Mouse (Mus musculus) limb, embryonic 12.5 days (tissue): ENCODE results near the gene Tnnt2. TPM values are rescaled to one million over a fixed set of nuclear protein-coding genes. Genes with fewer than 3 reads are reported as not detected.
A peak's percentile ranks its signal among the peaks of the same experiment; 100 is the strongest.

Source experiments
- ATAC-seq: fragments of 200-750 bp; cut with Nextera tagmentation; 2 replicates; pipeline ENCODE4 v1.8.0; 2017; ENCODE audit warnings: low read depth, moderate TSS enrichment; ENCODE audit not compliant: insufficient number of reproducible peaks, insufficient read depth, low FRiP score, low TSS enrichment
- H3K27ac ChIP-seq: fragments of 300-500 bp; sonication (generic); 2 replicates; pipeline ENCODE4 v1.5.1; 2016; ENCODE audit warnings: mild to moderate bottlenecking, moderate library complexity
- H3K27me3 ChIP-seq: fragments of 300-500 bp; sonication (generic); 2 replicates; pipeline ENCODE4 v1.6.1; 2016; ENCODE audit warnings: mild to moderate bottlenecking, moderate library complexity
- H3K36me3 ChIP-seq: fragments of 300-500 bp; sonication (generic); 2 replicates; pipeline ENCODE4 v1.6.1; 2016; ENCODE audit warnings: mild to moderate bottlenecking, moderate library complexity
- H3K4me1 ChIP-seq: fragments of 300-500 bp; sonication (generic); replicated peaks from 2 replicates; pipeline ENCODE4 v1.6.1; 2016
- H3K4me2 ChIP-seq: fragments of 300-500 bp; sonication (generic); 2 replicates; pipeline ENCODE4 v1.6.1; 2016; ENCODE audit warnings: mild to moderate bottlenecking, moderate library complexity
- H3K4me3 ChIP-seq: fragments of 300-500 bp; sonication (generic); replicated peaks from 2 replicates; pipeline ENCODE4 v1.5.1; 2016; ENCODE audit warnings: mild to moderate bottlenecking
- H3K9ac ChIP-seq: fragments of 300-500 bp; sonication (generic); replicated peaks from 2 replicates; pipeline ENCODE4 v1.6.1; 2016; ENCODE audit warnings: mild to moderate bottlenecking, moderate library complexity
- H3K9me3 ChIP-seq: fragments of 300-500 bp; sonication (generic); 2 replicates; pipeline ENCODE4 v1.6.1; 2016; ENCODE audit warnings: mild to moderate bottlenecking, moderate library complexity
- WGBS: fragments of 180-500 bp; shearing (Covaris S2); methylation state at CpG from one replicate; pipeline ENCODE4 v1.1.7; 2016; 5-methylcytosine and 5-hydroxymethylcytosine counted together
- polyA plus RNA-seq: library from polyadenylated mRNA; unstranded; fragments of >200 nt; fragmentation: Nextera tagmentation; extraction: Ambion mirVana; gene quantifications from 2 replicates; pipeline ENCODE4 v1.2.1, GENCODE M21; 2016

Gene Tnnt2
- polyA plus RNA-seq, result 36.0 and 40.6 TPM in 2 replicates

- no peak for ATAC-seq
These were observed at the start of gene Tnnt2 for GRCm38 (mm10) chr1:135835716-135836483. Tnnt2 (plus strand) TSS chr1:135836354.

GRCm38 (mm10) chr1:135787799-135788198 lies 48.4 kb upstream of the Tnnt2 start:
- H3K27ac ChIP-seq, result no peak overlapping the region
- no peaks in the 10 kb centered on the region for H3K36me3 ChIP-seq
- H3K9ac ChIP-seq, result no peak overlapping the region
- ATAC-seq, result no peak
- H3K4me3 ChIP-seq, result no peak overlapping the region
- peaks cover 4% of the 10 kb centered on the region for H3K27me3 ChIP-seq
- H3K4me1 ChIP-seq, result no peaks in the 10 kb centered on the region
- H3K9me3 ChIP-seq, result no peaks in the 10 kb centered on the region
- 49% methylated on average over 3 of the region's 3 CpGs for WGBS
- no peak overlapping the region for H3K4me2 ChIP-seq

More at GRCm38 (mm10) chr1:135835716-135836483, at the start of gene Tnnt2:
- no peaks in the 10 kb centered on the region for H3K36me3 ChIP-seq
- no peaks in the 10 kb centered on the region for H3K9me3 ChIP-seq
- WGBS, result 38% methylated on average over 9 of the region's 9 CpGs
- 0 out of 2 replicates have a peak within 1 kb of the TSS, but pooled peaks have one; percentile 35 for H3K27ac ChIP-seq
- H3K4me2 ChIP-seq, result no peak within 1 kb of the TSS
- peaks cover 29% of the 10 kb centered on the region for H3K4me1 ChIP-seq
- no peak within 1 kb of the TSS for H3K4me3 ChIP-seq
- no peak within 1 kb of the TSS for H3K9ac ChIP-seq
- no peaks in the 10 kb centered on the region for H3K27me3 ChIP-seq

GRCm38 (mm10) chr1:135788708-135789107 lies 47.4 kb upstream of the Tnnt2 start:
- H3K4me2 ChIP-seq, result 0 out of 2 replicates have a peak overlapping the region, but pooled peaks have one; percentile 27
- 31% methylated on average over 10 of the region's 10 CpGs for WGBS
- ATAC-seq, result no peak
- H3K36me3 ChIP-seq, result no peaks in the 10 kb centered on the region
- peaks cover 4% of the 10 kb centered on the region for H3K4me1 ChIP-seq
- H3K27me3 ChIP-seq, result peaks cover 13% of the 10 kb centered on the region
- H3K9ac ChIP-seq, result no peak overlapping the region
- no peaks in the 10 kb centered on the region for H3K9me3 ChIP-seq
- no peak overlapping the region for H3K27ac ChIP-seq
- H3K4me3 ChIP-seq, result no peak overlapping the region

GRCm38 (mm10) chr1:135789815-135790214 lies 46.3 kb upstream of the Tnnt2 start:
- H3K9ac ChIP-seq, result no peak overlapping the region
- peaks cover 14% of the 10 kb centered on the region for H3K4me1 ChIP-seq
- no peaks in the 10 kb centered on the region for H3K9me3 ChIP-seq
- H3K27me3 ChIP-seq, result peaks cover 24% of the 10 kb centered on the region
- no peak overlapping the region for H3K4me3 ChIP-seq
- H3K36me3 ChIP-seq, result no peaks in the 10 kb centered on the region
- WGBS, result 9% methylated on average over 5 of the region's 5 CpGs
- no peak for ATAC-seq
- H3K4me2 ChIP-seq, result no peak overlapping the region
- no peak overlapping the region for H3K27ac ChIP-seq

- peaks cover 35% of the 10 kb centered on the region for H3K27me3 ChIP-seq
- H3K9ac ChIP-seq, result no peak overlapping the region
- no peak overlapping the region for H3K4me2 ChIP-seq
- H3K4me3 ChIP-seq, result no peak overlapping the region
- no peaks in the 10 kb centered on the region for H3K9me3 ChIP-seq
- H3K27ac ChIP-seq, result no peak overlapping the region
- 67% methylated on average over 13 of the region's 13 CpGs for WGBS
- H3K4me1 ChIP-seq, result peaks cover 15% of the 10 kb centered on the region
- no peaks in the 10 kb centered on the region for H3K36me3 ChIP-seq
- no peak for ATAC-seq
These were observed 43.8 kb upstream of the Tnnt2 start for GRCm38 (mm10) chr1:135792143-135792939.

GRCm38 (mm10) chr1:135793370-135794215 lies 42.6 kb upstream of the Tnnt2 start:
- no peak overlapping the region for H3K9ac ChIP-seq
- H3K27ac ChIP-seq, result no peak overlapping the region
- H3K4me1 ChIP-seq, result peaks cover 15% of the 10 kb centered on the region
- H3K36me3 ChIP-seq, result no peaks in the 10 kb centered on the region
- no peaks in the 10 kb centered on the region for H3K9me3 ChIP-seq
- peak overlapping the region; percentile 26 for H3K4me3 ChIP-seq
- peak overlapping the region; percentile 50 for H3K4me2 ChIP-seq
- WGBS, result 13% methylated on average over 27 of the region's 27 CpGs
- peaks cover 35% of the 10 kb centered on the region for H3K27me3 ChIP-seq
- ATAC-seq, result peak; percentile 24; the same call in 1 of the 2 replicates

GRCm38 (mm10) chr1:135794216-135795134 lies 41.7 kb upstream of the Tnnt2 start:
- H3K27ac ChIP-seq, result no peak overlapping the region
- no peak overlapping the region for H3K9ac ChIP-seq
- no peaks in the 10 kb centered on the region for H3K9me3 ChIP-seq
- peak overlapping the region; percentile 50 for H3K4me2 ChIP-seq
- peaks cover 24% of the 10 kb centered on the region for H3K4me1 ChIP-seq
- peaks cover 35% of the 10 kb centered on the region for H3K27me3 ChIP-seq
- peak overlapping the region; percentile 26; the same call in 1 of the 2 replicates for H3K4me3 ChIP-seq
- no peaks in the 10 kb centered on the region for H3K36me3 ChIP-seq
- 31% methylated on average over 20 of the region's 20 CpGs for WGBS
- peak; percentile 45; the same call in 1 of the 2 replicates for ATAC-seq

- Histone ChIP-seq H3K4me3 (no peak overlapping the region), H3K36me3 (no peaks in the 10 kb centered on the region), H3K9me3 (no peaks in the 10 kb centered on the region), H3K27me3 (peaks cover 24% of the 10 kb centered on the region), H3K27ac (0 out of 2 replicates have a peak overlapping the region, but pooled peaks have one; percentile 37), H3K9ac (no peak overlapping the region), H3K4me2 (no peak overlapping the region), H3K4me1 (peaks cover 38% of the 10 kb centered on the region)
- 79% methylated on average over 1 of the region's 1 CpGs for WGBS
- ATAC-seq, result no peak
These were observed 37.7 kb upstream of the Tnnt2 start for GRCm38 (mm10) chr1:135798492-135798891.

GRCm38 (mm10) chr1:135799109-135799627 lies 37.0 kb upstream of the Tnnt2 start:
- no peaks in the 10 kb centered on the region for H3K9me3 ChIP-seq
- H3K4me3 ChIP-seq, result no peak overlapping the region
- ATAC-seq, result peak; percentile 17; the same call in 1 of the 2 replicates
- peak overlapping the region; percentile 37; the same call in 1 of the 2 replicates for H3K27ac ChIP-seq
- WGBS, result 39% methylated on average over 8 of the region's 8 CpGs
- peaks cover 31% of the 10 kb centered on the region for H3K4me1 ChIP-seq
- H3K4me2 ChIP-seq, result no peak overlapping the region
- H3K36me3 ChIP-seq, result no peaks in the 10 kb centered on the region
- no peak overlapping the region for H3K9ac ChIP-seq
- peaks cover 18% of the 10 kb centered on the region for H3K27me3 ChIP-seq
